Mouse (Mus musculus) limb, embryonic 15.5 days (tissue): ENCODE results near the gene Cd22. TPM values are rescaled to one million over a fixed set of nuclear protein-coding genes. Genes with fewer than 3 reads are reported as not detected.

ENCODE experiments used
- ATAC-seq: fragments of 200-750 bp; cut with Nextera tagmentation; 2 replicates; pipeline ENCODE4 v1.8.0; 2017; ENCODE audit warnings: low read depth, moderate TSS enrichment; ENCODE audit not compliant: insufficient number of reproducible peaks, low FRiP score, low TSS enrichment
- H3K27ac ChIP-seq: fragments of 300-500 bp; sonication (generic); 2 replicates; pipeline ENCODE4 v1.5.1; 2015; ENCODE audit warnings: moderate library complexity, mild to moderate bottlenecking, inconsistent platforms
- H3K27me3 ChIP-seq: fragments of 300-500 bp; sonication (generic); 2 replicates; pipeline ENCODE4 v1.6.1; 2015; ENCODE audit warnings: inconsistent platforms
- H3K36me3 ChIP-seq: fragments of 300-500 bp; sonication (generic); 2 replicates; pipeline ENCODE4 v1.6.1; 2015; ENCODE audit warnings: inconsistent platforms
- H3K4me1 ChIP-seq: fragments of 300-500 bp; sonication (generic); 2 replicates; pipeline ENCODE4 v1.6.1; 2015; ENCODE audit warnings: inconsistent platforms
- H3K4me2 ChIP-seq: fragments of 300-500 bp; sonication (generic); 2 replicates; pipeline ENCODE4 v1.6.1; 2015; ENCODE audit warnings: mild to moderate bottlenecking, inconsistent platforms
- H3K4me3 ChIP-seq: fragments of 300-500 bp; sonication (generic); 2 replicates; pipeline ENCODE4 v1.5.1; 2015; ENCODE audit warnings: mild to moderate bottlenecking, inconsistent platforms
- H3K9ac ChIP-seq: fragments of 300-500 bp; sonication (generic); 2 replicates; pipeline ENCODE4 v1.6.1; 2015; ENCODE audit warnings: inconsistent platforms
- H3K9me3 ChIP-seq: fragments of 300-500 bp; sonication (generic); 2 replicates; pipeline ENCODE4 v1.6.1; 2016; ENCODE audit warnings: inconsistent platforms
- WGBS: fragments of 180-500 bp; shearing (Covaris S2); methylation state at CpG from one replicate; pipeline ENCODE4 v1.1.7; 2015; 5-methylcytosine and 5-hydroxymethylcytosine counted together
- polyA plus RNA-seq: library from polyadenylated mRNA; unstranded; fragments of >200 nt; fragmentation: Nextera tagmentation; extraction: Ambion mirVana; gene quantifications from 2 replicates; pipeline ENCODE4 v1.2.1, GENCODE M21; 2015

Cd22 gene
- polyA plus RNA-seq, 1 experiment from 2014 or later, result 0.04 TPM

DNA sequence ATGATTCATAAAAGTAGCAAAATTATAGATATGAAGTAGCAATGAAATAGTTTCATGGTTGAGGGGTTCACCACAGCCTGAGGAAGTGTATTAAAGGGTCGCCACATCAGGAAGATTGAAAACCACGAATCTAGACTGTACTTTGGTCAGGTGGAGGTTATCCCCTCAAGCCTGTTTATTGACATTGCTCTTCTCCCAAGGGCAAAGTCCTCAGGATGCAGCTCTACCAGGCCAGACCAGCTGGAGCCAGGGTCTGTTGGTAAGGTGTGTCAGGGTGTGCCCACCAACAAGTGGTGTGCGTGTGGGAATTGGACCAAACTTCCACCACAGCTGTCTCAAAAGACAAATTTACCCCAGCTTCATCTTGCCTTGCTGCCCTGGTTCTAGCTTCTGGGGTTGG lies 15.1 kb upstream of the Cd22 start:
- Histone ChIP-seq H3K27me3 (no peaks in the 10 kb centered on the region), H3K4me1 (0 out of 2 replicates have a peak, but pooled peaks cover 7% of the 10 kb centered on the region), H3K9me3 (no peaks in the 10 kb centered on the region), H3K4me2 (no peak overlapping the region), H3K9ac (no peak overlapping the region), H3K36me3 (no peaks in the 10 kb centered on the region), H3K27ac (no peak overlapping the region), H3K4me3 (no peak overlapping the region)
- no peak for ATAC-seq
- 80% methylated on average over 3 of the region's 3 CpGs for WGBS

DNA sequence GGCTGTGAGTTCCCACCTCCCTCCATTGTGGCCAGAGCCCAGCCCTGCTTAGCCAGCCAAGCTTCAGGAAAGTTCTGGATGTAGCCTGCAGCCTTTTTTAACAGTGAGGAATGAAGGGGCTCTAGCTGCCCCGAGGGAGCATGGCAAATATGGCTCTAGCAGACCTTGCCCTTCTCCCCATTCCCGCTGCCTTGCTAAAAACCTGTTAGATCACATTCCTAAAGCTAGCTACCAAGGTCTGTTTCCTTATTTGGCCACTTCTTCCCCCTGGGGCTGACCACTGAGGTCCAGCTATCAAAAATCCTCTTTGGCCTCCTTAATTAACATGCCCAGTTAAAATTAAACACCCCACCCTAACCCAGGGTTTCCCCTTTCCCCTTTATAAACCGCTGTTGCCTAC lies 12.4 kb upstream of the Cd22 start:
- Histone ChIP-seq H3K9ac (no peak overlapping the region; the same call in 1 of the 2 replicates), H3K4me3 (no peak overlapping the region), H3K27ac (no peak overlapping the region), H3K36me3 (no peaks in the 10 kb centered on the region), H3K9me3 (no peaks in the 10 kb centered on the region), H3K4me1 (0 out of 2 replicates have a peak, but pooled peaks cover 3% of the 10 kb centered on the region), H3K4me2 (no peak overlapping the region), H3K27me3 (no peaks in the 10 kb centered on the region)
- 50% methylated on average over 3 of the region's 3 CpGs for WGBS
- ATAC-seq, result no peak

- Histone ChIP-seq H3K9me3 (no peaks in the 10 kb centered on the region), H3K27ac (no peak overlapping the region), H3K4me1 (0 out of 2 replicates have a peak, but pooled peaks cover 3% of the 10 kb centered on the region), H3K4me3 (no peak overlapping the region), H3K4me2 (no peak overlapping the region), H3K36me3 (no peaks in the 10 kb centered on the region), H3K9ac (no peak overlapping the region), H3K27me3 (no peaks in the 10 kb centered on the region)
- no peak for ATAC-seq
- 84% methylated on average over 9 of the region's 9 CpGs for WGBS
These were observed 11.6 kb upstream of the Cd22 start for GRCm38 (mm10) chr7:30891746-30892145.

- Histone ChIP-seq H3K4me1 (0 out of 2 replicates have a peak, but pooled peaks cover 3% of the 10 kb centered on the region), H3K27ac (no peak overlapping the region), H3K9ac (no peak overlapping the region), H3K4me3 (no peak overlapping the region), H3K27me3 (no peaks in the 10 kb centered on the region), H3K4me2 (no peak overlapping the region), H3K9me3 (no peaks in the 10 kb centered on the region), H3K36me3 (no peaks in the 10 kb centered on the region)
- 63% methylated on average over 2 of the region's 2 CpGs for WGBS
- no peak for ATAC-seq
These were observed 10.5 kb upstream of the Cd22 start for GRCm38 (mm10) chr7:30890681-30891080.

- 81% methylated on average over 7 of the region's 7 CpGs for WGBS
- Histone ChIP-seq H3K4me2 (no peak overlapping the region), H3K9ac (no peak overlapping the region), H3K9me3 (no peaks in the 10 kb centered on the region), H3K36me3 (no peaks in the 10 kb centered on the region), H3K27ac (no peak overlapping the region), H3K4me3 (no peak overlapping the region), H3K27me3 (no peaks in the 10 kb centered on the region), H3K4me1 (0 out of 2 replicates have a peak, but pooled peaks cover 3% of the 10 kb centered on the region)
- no peak for ATAC-seq
These were observed 8.6 kb upstream of the Cd22 start for GRCm38 (mm10) chr7:30888786-30889185.

GRCm38 (mm10) chr7:30887568-30888188 lies 7.5 kb upstream of the Cd22 start:
- no peak overlapping the region for H3K4me2 ChIP-seq
- H3K36me3 ChIP-seq, result no peaks in the 10 kb centered on the region
- no peaks in the 10 kb centered on the region for H3K9me3 ChIP-seq
- H3K4me1 ChIP-seq, result 0 out of 2 replicates have a peak, but pooled peaks cover 3% of the 10 kb centered on the region
- no peak for ATAC-seq
- no peak overlapping the region for H3K9ac ChIP-seq
- no peak overlapping the region for H3K4me3 ChIP-seq
- WGBS, result 76% methylated on average over 14 of the region's 14 CpGs
- H3K27me3 ChIP-seq, result no peaks in the 10 kb centered on the region
- no peak overlapping the region for H3K27ac ChIP-seq

- Histone ChIP-seq H3K4me1 (no peaks in the 10 kb centered on the region), H3K27me3 (no peaks in the 10 kb centered on the region), H3K4me2 (no peak overlapping the region), H3K9ac (no peak overlapping the region), H3K27ac (no peak overlapping the region), H3K36me3 (no peaks in the 10 kb centered on the region), H3K9me3 (no peaks in the 10 kb centered on the region), H3K4me3 (no peak overlapping the region)
- 74% methylated on average over 4 of the region's 4 CpGs for WGBS
- ATAC-seq, result no peak
These were observed 6.7 kb upstream of the Cd22 start for GRCm38 (mm10) chr7:30886852-30887251.

GRCm38 (mm10) chr7:30884047-30884446 lies 3.9 kb upstream of the Cd22 start:
- H3K9me3 ChIP-seq, result no peaks in the 10 kb centered on the region
- no peak overlapping the region for H3K27ac ChIP-seq
- no peak overlapping the region for H3K4me3 ChIP-seq
- H3K36me3 ChIP-seq, result no peaks in the 10 kb centered on the region
- H3K4me2 ChIP-seq, result no peak overlapping the region
- no peak for ATAC-seq
- H3K4me1 ChIP-seq, result no peaks in the 10 kb centered on the region
- no peaks in the 10 kb centered on the region for H3K27me3 ChIP-seq
- H3K9ac ChIP-seq, result no peak overlapping the region

DNA sequence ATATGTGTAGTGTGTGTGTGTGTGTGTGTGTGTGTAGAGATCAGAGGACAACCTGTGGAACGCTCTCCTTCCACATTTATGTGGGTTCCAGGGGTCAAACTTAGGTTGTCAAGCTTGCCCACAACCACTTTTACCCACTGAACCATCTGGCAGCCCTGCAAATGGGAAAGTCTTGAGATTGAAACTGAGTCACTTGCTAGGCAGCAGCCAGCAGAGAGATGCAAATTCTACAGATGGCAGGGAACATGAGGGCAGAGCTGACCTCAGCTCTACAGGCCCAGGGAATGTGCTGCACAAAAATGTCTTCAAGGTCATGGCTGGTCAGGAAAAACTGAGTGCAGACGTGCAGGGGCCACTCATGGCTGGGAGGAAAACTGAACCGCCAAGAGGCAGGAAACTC lies 1.2 kb upstream of the Cd22 start:
- no peak overlapping the region for H3K9ac ChIP-seq
- no peak overlapping the region for H3K4me2 ChIP-seq
- H3K36me3 ChIP-seq, result no peaks in the 10 kb centered on the region
- 79% methylated on average over 3 of the region's 3 CpGs for WGBS
- no peaks in the 10 kb centered on the region for H3K4me1 ChIP-seq
- no peaks in the 10 kb centered on the region for H3K27me3 ChIP-seq
- H3K9me3 ChIP-seq, result no peaks in the 10 kb centered on the region
- no peak overlapping the region for H3K4me3 ChIP-seq
- no peak overlapping the region for H3K27ac ChIP-seq
- ATAC-seq, result no peak

GRCm38 (mm10) chr7:30878950-30879349 lies 1.2 kb downstream of the Cd22 start:
- no peaks in the 10 kb centered on the region for H3K4me1 ChIP-seq
- H3K9ac ChIP-seq, result no peak overlapping the region
- 83% methylated on average over 6 of the region's 6 CpGs for WGBS
- no peak overlapping the region for H3K27ac ChIP-seq
- ATAC-seq, result no peak
- no peak overlapping the region for H3K4me3 ChIP-seq
- no peak overlapping the region for H3K4me2 ChIP-seq
- no peaks in the 10 kb centered on the region for H3K9me3 ChIP-seq
- H3K27me3 ChIP-seq, result no peaks in the 10 kb centered on the region
- H3K36me3 ChIP-seq, result no peaks in the 10 kb centered on the region

GRCm38 (mm10) chr7:30873083-30873482 lies 7.1 kb downstream of the Cd22 start:
- H3K4me3 ChIP-seq, result no peak overlapping the region
- 22% methylated on average over 15 of the region's 15 CpGs for WGBS
- ATAC-seq, result no peak
- H3K4me1 ChIP-seq, result 0 out of 2 replicates have a peak, but pooled peaks cover 3% of the 10 kb centered on the region
- no peak overlapping the region for H3K4me2 ChIP-seq
- H3K36me3 ChIP-seq, result no peaks in the 10 kb centered on the region
- H3K9me3 ChIP-seq, result no peaks in the 10 kb centered on the region
- H3K27me3 ChIP-seq, result no peaks in the 10 kb centered on the region; the same call in 1 of the 2 replicates
- H3K27ac ChIP-seq, result no peak overlapping the region
- H3K9ac ChIP-seq, result no peak overlapping the region

- Histone ChIP-seq H3K4me3 (no peak overlapping the region), H3K36me3 (no peaks in the 10 kb centered on the region), H3K27me3 (no peaks in the 10 kb centered on the region), H3K27ac (no peak overlapping the region), H3K4me2 (no peak overlapping the region), H3K4me1 (no peaks in the 10 kb centered on the region; the same call in 1 of the 2 replicates), H3K9me3 (no peaks in the 10 kb centered on the region), H3K9ac (no peak overlapping the region)
- WGBS, result 71% methylated on average over 8 of the region's 8 CpGs
- ATAC-seq, result no peak
These were observed 16.8 kb downstream of the Cd22 start for GRCm38 (mm10) chr7:30863386-30863785.

DNA sequence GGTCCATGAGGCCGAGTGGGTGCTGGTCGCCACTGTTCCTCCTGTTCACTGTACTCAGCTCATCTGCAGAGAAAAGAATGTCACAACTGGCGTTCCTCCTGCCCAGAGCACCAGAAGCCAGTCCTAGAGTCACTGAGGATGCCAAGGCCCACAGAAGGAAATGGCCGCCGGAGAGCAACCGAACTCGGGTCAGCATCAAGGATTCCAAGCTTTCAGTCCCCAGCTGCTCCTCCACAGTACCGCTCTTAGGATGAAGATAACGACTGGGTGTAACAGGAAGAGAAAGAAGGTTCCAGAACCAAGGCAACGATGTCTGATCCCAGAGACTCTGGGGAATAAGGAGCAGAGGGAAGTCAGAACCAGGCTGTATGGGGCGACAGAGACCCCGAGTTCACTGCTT lies 18.7 kb downstream of the Cd22 start, which contains the start of gene Ffar1:
TSS of gene Ffar1 (minus strand) at position 101 of the 400 bp plus-strand sequence.
- Histone ChIP-seq H3K27me3 (peaks cover 1% of the 10 kb centered on the region; the same call in 1 of the 2 replicates), H3K9me3 (no peaks in the 10 kb centered on the region), H3K4me1 (no peaks in the 10 kb centered on the region; the same call in 1 of the 2 replicates), H3K27ac (no peak within 1 kb of the TSS), H3K36me3 (no peaks in the 10 kb centered on the region), H3K4me3 (no peak within 1 kb of the TSS), H3K9ac (no peak within 1 kb of the TSS), H3K4me2 (no peak within 1 kb of the TSS)
- WGBS, result 85% methylated on average over 12 of the region's 12 CpGs
- no peak for ATAC-seq
